Mouse (Mus musculus): ENCODE data around the gene Slc28a3.

GRCm38 (mm10) chr13:58637360-58638002 is 26.8 kb upstream of the Slc28a3 start:
- TF ChIP-seq POLR2A (IDR thresholded peaks at IDR 0.05; ENCODE audit: low read depth, low read length) (no peak), CTCF (IDR thresholded peaks at IDR 0.05; ENCODE audit: extremely low read depth, insufficient read depth, insufficient read length, insufficient replicate concordance) (peak; percentile 73; the same call in 1 of the 2 replicates)
